Mouse (Mus musculus): ENCODE data around the gene Tmem214. TPM values are rescaled to one million over a fixed set of nuclear protein-coding genes. Genes with fewer than 3 reads are reported as not detected.

Tmem214 gene
- polyA plus RNA-seq, 1 experiment from 2014 or later, result 37.5 TPM

DNA sequence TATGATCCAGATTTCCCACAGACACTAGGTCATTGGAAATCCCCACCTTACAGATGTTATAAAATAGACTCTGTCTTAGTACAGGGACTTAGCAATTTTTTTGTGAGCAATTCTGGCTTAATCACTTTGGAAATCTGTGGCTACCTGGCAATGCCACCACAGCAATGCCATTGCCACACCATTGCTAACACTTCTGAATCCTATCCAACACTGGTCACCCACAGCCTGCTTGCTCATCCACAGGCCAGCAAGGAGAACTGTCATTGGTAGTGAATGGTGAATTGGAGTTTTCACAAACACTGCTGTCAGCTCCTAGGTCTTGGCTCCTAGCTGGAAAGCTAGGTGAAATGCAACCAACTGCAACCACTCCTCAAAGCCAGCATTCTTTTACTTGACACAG is 42.7 kb downstream of the Tmem214 start:
- Histone ChIP-seq H3K4me1 (ENCODE audit: control insufficient read depth, insufficient read depth, low read length) (peaks cover 18% of the 10 kb centered on the region), H3K9me3 (replicated peaks; ENCODE audit: control insufficient read depth, low read length) (no peaks in the 10 kb centered on the region), H3K4me3 (ENCODE audit: low read depth, low read length) (no peak overlapping the region), H3K27ac (replicated peaks; ENCODE audit: low read depth, low read length) (no peak overlapping the region), H3K4me2 (ENCODE audit: low read depth, low read length) (no peak overlapping the region), H3K36me3 (replicated peaks; ENCODE audit: control insufficient read depth, insufficient read depth, low read depth, low read length) (peaks cover 3% of the 10 kb centered on the region; the same call in 1 of the 2 replicates), H3K27me3 (ENCODE audit: control insufficient read depth, insufficient read depth, low read length) (no peaks in the 10 kb centered on the region), H3K9ac (replicated peaks; ENCODE audit: low read length) (no peak overlapping the region)
- no peak for DNase-seq (ENCODE audit: low spot score)
- no peak for ATAC-seq (replicated peaks; ENCODE audit: insufficient number of reproducible peaks, low FRiP score, low TSS enrichment, low read depth)

DNA sequence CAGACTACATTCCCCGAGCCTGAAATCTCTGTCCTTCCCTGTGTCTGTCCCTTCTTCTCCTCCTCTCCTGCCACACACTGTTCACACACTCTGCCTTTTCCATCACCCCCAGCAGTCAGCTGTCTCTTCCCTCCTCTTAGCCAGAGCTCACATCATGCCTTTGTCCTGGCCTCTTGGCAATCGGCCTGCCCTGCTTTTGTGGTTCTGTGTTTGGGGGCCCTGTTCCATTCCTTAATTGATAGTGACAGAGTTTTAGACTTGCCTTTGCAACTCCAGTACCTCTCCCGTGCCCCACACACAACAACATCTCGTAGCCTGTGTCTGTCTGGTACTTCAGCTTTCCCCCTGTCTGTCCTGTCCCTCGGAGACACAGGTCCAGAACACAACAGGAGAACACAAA is 44.3 kb downstream of the Tmem214 start:
- Histone ChIP-seq H3K27ac (replicated peaks; ENCODE audit: low read depth, low read length) (peak overlapping the region; percentile 94), H3K4me1 (ENCODE audit: control insufficient read depth, insufficient read depth, low read length) (peaks cover 13% of the 10 kb centered on the region), H3K9ac (replicated peaks; ENCODE audit: low read length) (peak overlapping the region; percentile 74), H3K4me2 (ENCODE audit: low read depth, low read length) (no peak overlapping the region), H3K9me3 (replicated peaks; ENCODE audit: control insufficient read depth, low read length) (no peaks in the 10 kb centered on the region), H3K4me3 (ENCODE audit: low read depth, low read length) (no peak overlapping the region), H3K36me3 (replicated peaks; ENCODE audit: control insufficient read depth, insufficient read depth, low read depth, low read length) (no peaks in the 10 kb centered on the region; the same call in 1 of the 2 replicates), H3K27me3 (ENCODE audit: control insufficient read depth, insufficient read depth, low read length) (no peaks in the 10 kb centered on the region)
- no peak for ATAC-seq (replicated peaks; ENCODE audit: insufficient number of reproducible peaks, low FRiP score, low TSS enrichment, low read depth)
- 42% methylated on average over 5 of the region's 5 CpGs for WGBS
- DNase-seq (ENCODE audit: low spot score), result peak; percentile 33

DNA sequence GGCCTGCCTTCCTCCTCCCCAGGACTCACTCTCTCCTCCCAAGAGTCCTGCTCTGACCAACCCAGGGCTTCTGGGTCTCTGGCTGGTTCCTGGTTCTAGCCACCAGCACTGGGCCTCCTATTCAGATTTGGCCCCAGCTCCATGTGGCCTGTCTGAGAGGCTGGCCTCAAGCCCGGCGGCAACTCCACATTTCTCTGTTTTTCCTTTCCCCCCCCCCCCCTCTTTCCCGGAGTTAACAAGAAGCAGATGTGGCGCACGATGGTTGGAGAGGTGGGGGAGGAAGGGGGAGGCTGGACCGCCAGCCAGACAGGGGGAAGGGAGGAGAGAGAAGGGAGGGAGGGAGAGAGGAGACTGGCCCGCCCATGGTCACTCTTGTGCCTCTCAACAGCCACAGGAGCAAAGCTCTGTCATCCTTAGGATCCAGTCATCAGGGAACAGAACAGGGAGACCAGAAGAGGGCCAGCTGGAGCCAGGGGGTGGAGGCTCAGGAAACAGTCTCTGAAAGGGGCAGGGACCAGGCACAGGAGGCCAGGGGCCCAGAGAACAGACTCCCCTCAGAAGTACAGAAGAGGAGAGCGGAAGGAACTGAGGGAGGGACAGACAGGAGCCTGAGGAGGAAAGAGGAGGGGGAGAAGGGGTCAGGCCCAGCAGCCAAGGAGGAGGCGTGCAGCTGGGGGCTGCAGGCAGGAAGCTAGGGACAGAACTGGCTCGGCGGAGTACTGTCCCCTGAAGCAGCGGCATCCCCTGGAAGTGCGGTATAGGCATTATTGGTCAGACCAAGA is 45.4 kb downstream of the Tmem214 start, which contains the start of gene Emilin1:
Emilin1 (plus strand) TSS at position 343 of the 782 bp plus-strand sequence.
- H3K9me3 ChIP-seq (replicated peaks; ENCODE audit: control insufficient read depth, low read length), result no peaks in the 10 kb centered on the region
- ATAC-seq (replicated peaks; ENCODE audit: insufficient number of reproducible peaks, low FRiP score, low TSS enrichment, low read depth), result peak; percentile 70
- H3K4me1 ChIP-seq (ENCODE audit: control insufficient read depth, insufficient read depth, low read length), result peaks cover 10% of the 10 kb centered on the region
- peak; percentile 94 for DNase-seq (ENCODE audit: low spot score)
- H3K36me3 ChIP-seq (replicated peaks; ENCODE audit: control insufficient read depth, insufficient read depth, low read depth, low read length), result no peaks in the 10 kb centered on the region; the same call in 1 of the 2 replicates
- peak within 1 kb of the TSS; percentile 60 for H3K4me3 ChIP-seq (ENCODE audit: low read depth, low read length)
- 11% methylated on average over 11 of the region's 13 CpGs for WGBS
- H3K27ac ChIP-seq (replicated peaks; ENCODE audit: low read depth, low read length), result peak within 1 kb of the TSS; percentile 94
- H3K4me2 ChIP-seq (ENCODE audit: low read depth, low read length), result peak within 1 kb of the TSS; percentile 89
- peak within 1 kb of the TSS; percentile 74 for H3K9ac ChIP-seq (replicated peaks; ENCODE audit: low read length)
- H3K27me3 ChIP-seq (ENCODE audit: control insufficient read depth, insufficient read depth, low read length), result no peaks in the 10 kb centered on the region

DNA sequence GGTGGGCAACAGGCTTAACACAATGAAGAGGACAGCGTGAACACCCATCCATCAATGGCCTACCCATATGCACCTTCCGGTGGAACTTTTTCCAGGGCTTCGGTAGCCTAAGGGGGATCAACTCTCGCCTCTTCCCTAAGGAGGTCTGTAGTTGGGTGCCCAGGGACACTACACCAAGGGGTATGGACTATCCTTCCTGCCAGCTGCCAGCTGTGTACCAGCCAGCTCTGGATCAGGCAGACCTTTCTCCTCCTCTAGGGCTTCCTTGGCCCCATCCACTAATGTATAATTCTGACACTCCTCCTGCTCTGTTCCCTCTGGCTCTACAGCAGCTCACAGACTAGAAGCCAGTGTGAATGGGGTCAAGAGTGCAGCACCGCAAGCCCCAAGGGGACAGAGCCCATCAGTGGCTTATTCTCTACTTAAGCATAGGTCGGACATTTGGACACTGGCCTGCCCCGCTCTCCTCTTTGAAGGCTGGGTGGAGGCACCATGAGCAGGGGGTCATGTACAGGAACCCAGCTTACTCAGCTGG is 46.4 kb downstream of the Tmem214 start:
- Histone ChIP-seq H3K4me1 (ENCODE audit: control insufficient read depth, insufficient read depth, low read length) (peaks cover 7% of the 10 kb centered on the region), H3K27me3 (ENCODE audit: control insufficient read depth, insufficient read depth, low read length) (no peaks in the 10 kb centered on the region), H3K36me3 (replicated peaks; ENCODE audit: control insufficient read depth, insufficient read depth, low read depth, low read length) (peaks cover 5% of the 10 kb centered on the region), H3K9me3 (replicated peaks; ENCODE audit: control insufficient read depth, low read length) (no peaks in the 10 kb centered on the region), H3K4me3 (ENCODE audit: low read depth, low read length) (peak overlapping the region; percentile 60), H3K4me2 (ENCODE audit: low read depth, low read length) (peak overlapping the region; percentile 89), H3K9ac (replicated peaks; ENCODE audit: low read length) (peak overlapping the region; percentile 74), H3K27ac (replicated peaks; ENCODE audit: low read depth, low read length) (peak overlapping the region; percentile 94)
- ATAC-seq (replicated peaks; ENCODE audit: insufficient number of reproducible peaks, low FRiP score, low TSS enrichment, low read depth), result no peak
- no peak for DNase-seq (ENCODE audit: low spot score)
- 23% methylated on average over 7 of the region's 7 CpGs for WGBS

DNA sequence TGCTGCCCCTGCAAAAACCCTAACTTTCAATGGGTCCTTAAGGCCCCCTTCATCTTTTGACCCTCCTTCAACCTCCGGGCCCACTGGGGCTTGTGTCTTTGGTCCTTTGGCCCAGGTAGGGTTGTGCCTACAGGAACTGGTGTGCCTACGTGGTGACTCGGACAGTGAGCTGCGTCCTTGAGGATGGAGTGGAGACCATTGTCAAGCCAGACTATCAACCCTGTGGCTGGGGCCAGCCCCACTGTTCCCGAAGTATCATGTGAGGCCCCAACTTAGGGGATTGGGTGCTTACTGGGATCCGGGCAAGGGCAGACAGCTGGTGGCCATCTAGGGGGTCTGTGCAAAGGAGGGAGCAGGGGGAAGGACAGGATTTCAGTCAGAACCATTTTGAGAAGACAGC is 47.0 kb downstream of the Tmem214 start:
- no peak for DNase-seq (ENCODE audit: low spot score)
- H3K4me2 ChIP-seq (ENCODE audit: low read depth, low read length), result peak overlapping the region; percentile 89
- peak overlapping the region; percentile 74 for H3K9ac ChIP-seq (replicated peaks; ENCODE audit: low read length)
- H3K27me3 ChIP-seq (ENCODE audit: control insufficient read depth, insufficient read depth, low read length), result no peaks in the 10 kb centered on the region
- 50% methylated on average over 6 of the region's 6 CpGs for WGBS
- ATAC-seq (replicated peaks; ENCODE audit: insufficient number of reproducible peaks, low FRiP score, low TSS enrichment, low read depth), result no peak
- H3K27ac ChIP-seq (replicated peaks; ENCODE audit: low read depth, low read length), result peak overlapping the region; percentile 94
- peaks cover 5% of the 10 kb centered on the region for H3K36me3 ChIP-seq (replicated peaks; ENCODE audit: control insufficient read depth, insufficient read depth, low read depth, low read length)
- H3K9me3 ChIP-seq (replicated peaks; ENCODE audit: control insufficient read depth, low read length), result no peaks in the 10 kb centered on the region
- H3K4me3 ChIP-seq (ENCODE audit: low read depth, low read length), result peak overlapping the region; percentile 60
- peaks cover 7% of the 10 kb centered on the region for H3K4me1 ChIP-seq (ENCODE audit: control insufficient read depth, insufficient read depth, low read length)

DNA sequence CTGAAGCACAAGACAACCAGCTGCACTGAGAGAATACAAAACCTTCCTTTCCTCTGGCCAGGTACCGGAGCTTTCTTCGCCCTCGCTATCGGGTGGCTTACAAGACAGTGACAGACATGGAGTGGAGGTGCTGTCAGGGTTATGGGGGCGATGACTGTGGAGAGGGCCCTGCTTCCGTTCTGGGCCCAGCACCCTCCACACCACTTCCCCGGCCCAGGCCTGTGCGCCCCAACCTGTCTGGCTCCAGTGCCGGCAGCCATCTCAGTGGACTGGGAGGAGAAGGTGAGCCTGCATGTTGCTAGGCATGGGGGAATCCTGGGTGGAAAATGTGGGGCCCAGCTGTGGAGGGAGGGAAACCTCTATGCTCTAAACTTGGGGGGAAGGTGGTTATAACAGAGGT is 47.6 kb downstream of the Tmem214 start:
- H3K9me3 ChIP-seq (replicated peaks; ENCODE audit: control insufficient read depth, low read length), result no peaks in the 10 kb centered on the region
- DNase-seq (ENCODE audit: low spot score) (no peak), ATAC-seq (replicated peaks; ENCODE audit: insufficient number of reproducible peaks, low FRiP score, low TSS enrichment, low read depth) (peak; percentile 22)
- WGBS, result 54% methylated on average over 9 of the region's 9 CpGs
- peak overlapping the region; percentile 81 for H3K27ac ChIP-seq (replicated peaks; ENCODE audit: low read depth, low read length)
- H3K4me2 ChIP-seq (ENCODE audit: low read depth, low read length), result peak overlapping the region; percentile 89
- H3K4me1 ChIP-seq (ENCODE audit: control insufficient read depth, insufficient read depth, low read length), result peaks cover 7% of the 10 kb centered on the region
- H3K36me3 ChIP-seq (replicated peaks; ENCODE audit: control insufficient read depth, insufficient read depth, low read depth, low read length), result peaks cover 8% of the 10 kb centered on the region
- peak overlapping the region; percentile 74 for H3K9ac ChIP-seq (replicated peaks; ENCODE audit: low read length)
- H3K4me3 ChIP-seq (ENCODE audit: low read depth, low read length), result peak overlapping the region; percentile 60
- H3K27me3 ChIP-seq (ENCODE audit: control insufficient read depth, insufficient read depth, low read length), result no peaks in the 10 kb centered on the region

DNA sequence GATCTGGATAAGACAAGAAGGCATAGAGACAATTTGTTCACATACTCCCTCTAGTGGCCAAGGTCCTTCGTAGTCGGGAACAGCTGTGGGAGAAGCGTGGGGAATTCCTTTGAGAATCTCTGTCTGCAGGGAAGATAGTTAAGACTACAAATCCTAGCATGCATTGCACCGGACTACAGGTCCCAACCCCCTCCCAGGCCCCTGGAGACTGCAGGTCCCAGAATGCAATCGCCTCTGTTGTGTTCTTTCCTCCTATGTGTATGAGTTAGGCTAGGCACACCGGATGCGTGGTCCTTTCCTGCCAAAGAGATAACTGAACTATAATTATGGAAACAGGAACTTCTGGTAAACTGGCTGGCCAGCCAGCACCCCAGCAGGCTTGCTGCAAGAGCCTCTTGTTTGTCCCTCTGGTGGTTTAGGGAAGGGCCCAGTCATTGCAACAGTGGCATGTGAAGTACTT is 48.2 kb downstream of the Tmem214 start:
- H3K36me3 ChIP-seq (replicated peaks; ENCODE audit: control insufficient read depth, insufficient read depth, low read depth, low read length), result peaks cover 8% of the 10 kb centered on the region
- peak overlapping the region; percentile 60 for H3K4me3 ChIP-seq (ENCODE audit: low read depth, low read length)
- peak; percentile 98 for DNase-seq (ENCODE audit: low spot score)
- H3K27ac ChIP-seq (replicated peaks; ENCODE audit: low read depth, low read length), result peak overlapping the region; percentile 81; the same call in 1 of the 2 replicates
- 7% methylated on average over 7 of the region's 7 CpGs for WGBS
- H3K9ac ChIP-seq (replicated peaks; ENCODE audit: low read length), result no peak overlapping the region; the same call in 1 of the 2 replicates
- no peaks in the 10 kb centered on the region for H3K9me3 ChIP-seq (replicated peaks; ENCODE audit: control insufficient read depth, low read length)
- H3K4me2 ChIP-seq (ENCODE audit: low read depth, low read length), result peak overlapping the region; percentile 89
- no peaks in the 10 kb centered on the region for H3K27me3 ChIP-seq (ENCODE audit: control insufficient read depth, insufficient read depth, low read length)
- ATAC-seq (replicated peaks; ENCODE audit: insufficient number of reproducible peaks, low FRiP score, low TSS enrichment, low read depth), result peak; percentile 40; the same call in 1 of the 2 replicates
- H3K4me1 ChIP-seq (ENCODE audit: control insufficient read depth, insufficient read depth, low read length), result peaks cover 7% of the 10 kb centered on the region

DNA sequence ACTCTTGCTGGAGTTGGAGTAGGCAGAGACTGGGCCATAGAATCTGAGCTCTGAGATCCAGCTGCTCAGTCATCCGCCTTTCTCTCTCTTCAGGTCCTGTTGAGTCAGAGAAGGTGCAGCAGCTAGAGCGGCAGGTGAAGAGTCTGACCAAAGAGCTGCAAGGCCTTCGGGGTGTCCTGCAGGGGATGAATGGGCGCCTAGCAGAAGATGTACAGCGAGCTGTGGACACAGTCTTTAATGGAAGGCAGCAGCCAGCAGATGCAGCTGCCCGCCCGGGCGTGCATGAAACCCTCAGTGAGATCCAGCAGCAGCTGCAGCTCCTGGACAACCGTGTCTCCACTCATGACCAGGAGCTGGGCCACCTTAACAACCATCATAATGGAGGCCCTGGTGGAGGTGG is 49.0 kb downstream of the Tmem214 start:
- WGBS, result 94% methylated on average over 9 of the region's 9 CpGs
- no peak overlapping the region for H3K27ac ChIP-seq (replicated peaks; ENCODE audit: low read depth, low read length)
- H3K36me3 ChIP-seq (replicated peaks; ENCODE audit: control insufficient read depth, insufficient read depth, low read depth, low read length), result peaks cover 8% of the 10 kb centered on the region
- no peak for ATAC-seq (replicated peaks; ENCODE audit: insufficient number of reproducible peaks, low FRiP score, low TSS enrichment, low read depth)
- DNase-seq (ENCODE audit: low spot score), result no peak
- no peak overlapping the region for H3K4me2 ChIP-seq (ENCODE audit: low read depth, low read length)
- no peaks in the 10 kb centered on the region for H3K27me3 ChIP-seq (ENCODE audit: control insufficient read depth, insufficient read depth, low read length)
- H3K9ac ChIP-seq (replicated peaks; ENCODE audit: low read length), result no peak overlapping the region
- peaks cover 7% of the 10 kb centered on the region; the same call in 1 of the 2 replicates for H3K4me1 ChIP-seq (ENCODE audit: control insufficient read depth, insufficient read depth, low read length)
- no peaks in the 10 kb centered on the region for H3K9me3 ChIP-seq (replicated peaks; ENCODE audit: control insufficient read depth, low read length)
- no peak overlapping the region for H3K4me3 ChIP-seq (ENCODE audit: low read depth, low read length)

Measured in embryonic facial prominence, embryonic 11.5 days (tissue).